Mouse (Mus musculus) v-Abl transformed pro-B cells (cell line): Measurements from ENCODE around the gene Rasip1.
"Not testable (repeated sequence)": the region's sequence is repeated elsewhere in the genome, so short reads cannot be mapped to it uniquely, and the experiment has no call there.

Experiments
- in situ Hi-C, 2 experiments: fragments of 400-800 bp; cut with MboI; formaldehyde crosslinking; loops; one replicate each; pipeline ENCODE4 v1.15.1; 2025; ENCODE audit not compliant: unreplicated experiment in 2 of 2

The Rasip1 gene

GRCm38 (mm10) chr7:45642503-45643255 is 15.4 kb downstream of the Rasip1 start:
- in situ Hi-C loops, result no loop called here

GRCm38 (mm10) chr7:45643441-45644178 is 16.3 kb downstream of the Rasip1 start:
- in situ Hi-C loops, result no loop called here

GRCm38 (mm10) chr7:45644183-45644582 is 16.9 kb downstream of the Rasip1 start:
- in situ Hi-C loops, result no loop called here

GRCm38 (mm10) chr7:45644872-45645590 is 17.7 kb downstream of the Rasip1 start:
- in situ Hi-C loops, result no loop called here

GRCm38 (mm10) chr7:45645591-45645971 is 18.3 kb downstream of the Rasip1 start:
- in situ Hi-C loops, result no loop called here

GRCm38 (mm10) chr7:45646671-45647070 is 19.4 kb downstream of the Rasip1 start:
- in situ Hi-C loops, result no loop called here

GRCm38 (mm10) chr7:45649351-45649750 is 22.1 kb downstream of the Rasip1 start:
- in situ Hi-C loops, result no loop called here

- in situ Hi-C loops, result not testable (repeated sequence)
These were observed 23.2 kb downstream of the Rasip1 start for GRCm38 (mm10) chr7:45650484-45650883.

GRCm38 (mm10) chr7:45654424-45655047 is 27.2 kb downstream of the Rasip1 start:
- in situ Hi-C loops, result no loop called here

GRCm38 (mm10) chr7:45660746-45661478 is 33.6 kb downstream of the Rasip1 start:
- in situ Hi-C loops, result no loop called here

- in situ Hi-C loops, result not testable (repeated sequence)
These were observed 34.4 kb downstream of the Rasip1 start for GRCm38 (mm10) chr7:45661702-45662101.

- in situ Hi-C loops, result no loop called here
These were observed 38.2 kb downstream of the Rasip1 start for GRCm38 (mm10) chr7:45665303-45666138.

- in situ Hi-C loops, result no loop called here
These were observed 38.9 kb downstream of the Rasip1 start, which contains the start of gene Fut2 for GRCm38 (mm10) chr7:45666161-45666560. Fut2 (minus strand) TSS chr7:45666394.

GRCm38 (mm10) chr7:45667761-45668160 is 40.5 kb downstream of the Rasip1 start:
- in situ Hi-C loops, result no loop called here

GRCm38 (mm10) chr7:45668921-45669320 is 41.6 kb downstream of the Rasip1 start:
- in situ Hi-C loops, result no loop called here

GRCm38 (mm10) chr7:45677627-45678295 is 50.5 kb downstream of the Rasip1 start:
- in situ Hi-C loops, result loop anchor here in 1 of 2 experiments (25.0 kb wide), 1 partner anchor 215 kb away; the partner anchor contains the start of genes Bax and Ftl1

GRCm38 (mm10) chr7:45678513-45678912 is 51.2 kb downstream of the Rasip1 start:
- in situ Hi-C loops, result loop anchor here in 1 of 2 experiments (25.0 kb wide), 1 partner anchor 216 kb away; the partner anchor contains the start of genes Bax and Ftl1

- in situ Hi-C loops, result loop anchor here (5.0 to 25.0 kb wide), 3 partner anchors 78 to 218 kb away; partner anchors contain the start of genes Bax (in 1 of the 2) and Ftl1 (in 1 of the 2)
These were observed 52.8 kb downstream of the Rasip1 start for GRCm38 (mm10) chr7:45679966-45680621.
